Mouse (Mus musculus): ENCODE results near the gene Yaf2. TPM values are rescaled to one million over a fixed set of nuclear protein-coding genes. Genes with fewer than 3 reads are reported as not detected.

Gene Yaf2
- total and polyA plus RNA-seq, 3 experiments = 37.7 to 50.7 TPM; not detected in 1

DNA sequence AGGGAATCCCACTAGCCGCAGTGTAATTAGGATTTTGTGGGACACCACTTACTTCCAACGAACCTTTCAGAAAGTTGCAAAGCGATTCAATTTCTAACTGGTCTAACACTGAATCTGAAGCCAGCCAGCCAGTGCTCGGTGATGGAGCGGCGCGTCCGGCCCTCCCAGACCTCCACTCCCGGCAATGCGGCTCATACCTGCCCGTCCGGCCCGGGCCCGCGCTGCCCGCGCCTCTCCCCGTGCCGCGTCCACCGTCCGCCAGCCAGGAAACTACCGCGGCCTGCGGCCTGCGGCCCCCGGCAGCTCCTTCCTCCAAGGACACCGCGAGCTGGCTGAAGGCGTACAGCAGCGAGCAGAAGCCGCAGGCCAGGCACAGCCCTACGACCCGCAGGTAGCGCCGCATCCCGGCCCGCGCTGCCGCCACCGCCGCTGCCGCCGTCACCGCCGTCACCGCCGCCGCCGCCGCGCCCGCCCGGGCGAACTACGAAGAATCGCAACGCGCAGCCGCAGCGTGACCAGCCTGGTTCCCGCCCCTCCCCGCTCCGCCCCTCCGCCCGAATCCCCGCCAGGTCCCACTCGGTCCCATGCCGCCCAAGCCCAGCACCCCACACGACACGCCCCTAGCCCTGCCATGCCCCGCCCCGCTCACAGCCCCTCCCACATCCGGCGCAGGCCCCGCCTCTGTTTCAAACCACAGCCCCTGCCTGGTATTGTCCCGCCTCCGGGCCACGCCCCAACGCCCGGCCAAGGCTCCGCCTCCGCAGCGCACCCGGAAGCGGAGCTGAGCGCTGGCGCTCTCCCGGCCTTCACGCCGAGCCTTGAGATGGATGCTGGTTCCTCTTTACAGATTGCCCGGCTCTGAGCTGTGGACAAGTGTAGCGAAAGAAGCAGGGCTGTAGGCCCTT lies 61.8 kb downstream of the Yaf2 start, which contains the start of gene Gxylt1 (continued):
- TF ChIP-seq MYB (IDR thresholded peaks at IDR 0.05; ENCODE audit: low read depth, low read length) (no peak), GABPA (IDR thresholded peaks at IDR 0.05; ENCODE audit: low read depth, low read length) (no peak), MAFK (IDR thresholded peaks at IDR 0.05; ENCODE audit: borderline replicate concordance, low read depth, low read length) (no peak), POLR2AphosphoS5 (IDR thresholded peaks at IDR 0.05; ENCODE audit: borderline replicate concordance, low read depth, low read length) (no peak)

DNA sequence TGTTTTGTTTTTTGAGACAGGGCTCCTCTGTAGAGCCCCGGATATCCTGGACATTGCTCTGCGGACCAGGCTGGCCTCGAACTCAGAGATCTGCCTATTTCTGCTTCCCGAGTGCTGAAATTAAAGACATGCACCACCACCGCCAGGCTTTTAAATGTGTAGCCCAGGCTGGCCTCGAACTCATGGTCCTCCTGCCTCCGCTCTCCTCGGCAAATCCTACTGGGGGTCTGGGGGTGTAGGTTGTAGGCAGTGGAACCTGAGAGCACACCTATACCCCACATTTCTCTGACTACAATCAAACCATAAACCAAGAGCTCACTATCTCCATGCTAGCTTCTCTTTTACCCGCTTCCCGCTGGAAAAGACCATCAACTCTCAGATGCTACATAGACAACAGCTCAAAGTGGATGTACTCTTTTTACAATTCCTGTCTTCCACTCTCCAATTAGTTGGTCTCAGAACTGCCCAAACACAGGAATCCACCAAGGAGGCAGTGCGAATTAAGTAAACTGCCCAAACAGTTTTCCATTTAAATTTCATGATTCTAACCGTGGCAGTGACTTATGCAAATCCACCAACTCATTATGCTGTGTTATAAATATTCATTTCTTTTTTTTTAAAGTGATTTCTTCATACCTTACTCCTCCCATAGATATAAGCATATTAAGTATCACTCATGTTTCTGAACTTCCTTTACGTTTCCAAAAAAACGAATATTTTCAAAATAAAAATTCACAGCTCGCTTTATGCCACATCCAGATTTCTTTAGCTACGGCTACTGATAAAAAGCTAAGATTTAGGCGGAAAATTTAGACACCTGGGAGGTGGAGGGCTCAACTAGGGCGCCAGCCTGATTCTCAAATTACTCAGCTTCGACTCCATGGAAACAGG lies 62.7 kb downstream of the Yaf2 start:
- Histone ChIP-seq H3K9ac (ENCODE audit: control insufficient read depth, low read depth, low read length, poor library complexity, severe bottlenecking) (peak overlapping the region; percentile 75), H3K36me3 (ENCODE audit: control insufficient read depth in 1 of 2, insufficient read depth in 2 of 2, low read length in 2 of 2) (peaks cover 0 to 25% of the 10 kb centered on the region in 2 experiments; a peak in 3 of 4 replicates), H3K27ac (ENCODE audit: control insufficient read depth, low read depth, low read length) (no peak overlapping the region), H3K79me2 (ENCODE audit: control insufficient read depth, insufficient read depth, low read length, poor library complexity) (peaks cover 33% of the 10 kb centered on the region), H3K4me1 (ENCODE audit: control insufficient read depth in 1 of 2, insufficient read depth in 2 of 2, low read length in 2 of 2) (peaks cover 3 to 35% of the 10 kb centered on the region in 2 experiments; a peak in 3 of 4 replicates), H3K4me3 (ENCODE audit: control insufficient read depth in 1 of 2, insufficient read depth in 1 of 2, low read depth in 2 of 2, low read length in 2 of 2) (peak overlapping the region; percentile 71 to 84), H3K9me3 (replicated peaks; ENCODE audit: insufficient read depth, low read length) (no peaks in the 10 kb centered on the region), H3K27me3 (ENCODE audit: control insufficient read depth in 1 of 2, insufficient read depth in 2 of 2, low read length in 2 of 2) (no peaks in the 10 kb centered on the region)
- TF ChIP-seq NELFE (IDR thresholded peaks at IDR 0.05; ENCODE audit: low read depth, low read length) (no peak), POLR2AphosphoS5 (IDR thresholded peaks at IDR 0.05; ENCODE audit: borderline replicate concordance, low read depth, low read length) (no peak), ZNF384 (IDR thresholded peaks at IDR 0.05; ENCODE audit: low read depth, low read length) (peak; percentile 36; the same call in 1 of the 2 replicates)
- DNase-seq (ENCODE audit: low read depth, low spot score) = peak; percentile 55

DNA sequence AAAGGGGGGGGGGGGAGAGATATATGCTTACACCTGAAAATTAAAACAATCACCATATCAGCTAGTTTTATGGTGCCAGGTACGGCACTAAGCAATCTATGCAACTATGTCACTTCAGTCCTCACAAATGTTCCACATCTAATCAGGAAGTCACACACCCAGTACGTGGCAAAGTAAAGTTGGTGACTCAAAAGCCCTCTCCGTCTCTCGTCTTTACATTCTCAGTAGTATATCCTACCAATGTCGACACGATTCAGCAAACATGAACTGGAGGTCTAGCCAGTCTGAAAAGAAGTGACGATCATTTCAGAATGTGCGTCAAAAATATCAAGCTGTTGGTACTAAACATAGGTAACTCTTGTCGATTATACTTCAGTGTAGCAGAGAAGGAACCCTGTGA lies 63.8 kb downstream of the Yaf2 start:
- peaks cover 35% of the 10 kb centered on the region for H3K79me2 ChIP-seq (ENCODE audit: control insufficient read depth, insufficient read depth, low read length, poor library complexity)
- H3K9ac ChIP-seq (ENCODE audit: control insufficient read depth, low read depth, low read length, poor library complexity, severe bottlenecking) = peak overlapping the region; percentile 61
- H3K27me3 ChIP-seq (ENCODE audit: control insufficient read depth in 1 of 2, insufficient read depth in 2 of 2, low read length in 2 of 2) = no peaks in the 10 kb centered on the region
- peaks cover 0 to 28% of the 10 kb centered on the region in 2 experiments; a peak in 3 of 4 replicates for H3K36me3 ChIP-seq (ENCODE audit: control insufficient read depth in 1 of 2, insufficient read depth in 2 of 2, low read length in 2 of 2)
- H3K4me1 ChIP-seq (ENCODE audit: control insufficient read depth in 1 of 2, insufficient read depth in 2 of 2, low read length in 2 of 2) = peaks cover 6 to 35% of the 10 kb centered on the region in 2 experiments
- H3K27ac ChIP-seq (ENCODE audit: control insufficient read depth, low read depth, low read length) = peak overlapping the region; percentile 55
- no peaks in the 10 kb centered on the region for H3K9me3 ChIP-seq (replicated peaks; ENCODE audit: insufficient read depth, low read length)
- H3K4me3 ChIP-seq (ENCODE audit: control insufficient read depth in 1 of 2, insufficient read depth in 1 of 2, low read depth in 2 of 2, low read length in 2 of 2) = peak overlapping the region; percentile 38 to 59
- peak; percentile 76 for DNase-seq (ENCODE audit: low read depth, low spot score)
- TF ChIP-seq EP300 (IDR thresholded peaks at IDR 0.05; ENCODE audit: low read depth in 1 of 2, low read length in 2 of 2) (peak in 1 of 2 experiments; percentile 49; a peak in 1 of 4 replicates), CTCF (IDR thresholded peaks at IDR 0.05 in 2 of 3, conservative IDR thresholded peaks at IDR 0.05 in 1 of 3; ENCODE audit: control insufficient read depth in 1 of 3, insufficient read depth in 1 of 3, low read depth in 2 of 3, low read length in 3 of 3, poor library complexity in 1 of 3, severe bottlenecking in 1 of 3) (no peak), GABPA (IDR thresholded peaks at IDR 0.05; ENCODE audit: low read depth, low read length) (no peak), GATA1 (IDR thresholded peaks at IDR 0.05; ENCODE audit: low read depth, low read length) (peak; percentile 19; the same call in 1 of the 2 replicates), SMC3 (IDR thresholded peaks at IDR 0.05; ENCODE audit: low read depth, low read length) (no peak), JUND (IDR thresholded peaks at IDR 0.05; ENCODE audit: low read depth, low read length) (no peak), ELF1 (IDR thresholded peaks at IDR 0.05; ENCODE audit: low read depth, low read length) (no peak), SIN3A (IDR thresholded peaks at IDR 0.05; ENCODE audit: low read length) (peak; percentile 42; the same call in 1 of the 2 replicates), ZNF384 (IDR thresholded peaks at IDR 0.05; ENCODE audit: low read depth, low read length) (no peak), USF2 (IDR thresholded peaks at IDR 0.05; ENCODE audit: borderline replicate concordance in 1 of 2, insufficient read depth in 1 of 2, low read depth in 1 of 2, low read length in 2 of 2) (no peak), NRF1 (IDR thresholded peaks at IDR 0.05; ENCODE audit: insufficient read depth, low read depth, low read length, poor library complexity, severe bottlenecking) (no peak), KAT2A (conservative IDR thresholded peaks at IDR 0.05; ENCODE audit: low read depth, low read length) (no peak), MAFK (IDR thresholded peaks at IDR 0.05; ENCODE audit: borderline replicate concordance, low read depth, low read length) (no peak), RCOR1 (IDR thresholded peaks at IDR 0.05; ENCODE audit: low read depth, low read length) (no peak), TBP (IDR thresholded peaks at IDR 0.05; ENCODE audit: low read depth, low read length) (0 out of 2 replicates have a peak, but pooled peaks have one; percentile 48), ETS1 (IDR thresholded peaks at IDR 0.05; ENCODE audit: low read depth, low read length) (no peak), TAL1 (IDR thresholded peaks at IDR 0.05; ENCODE audit: low read length) (0 out of 2 replicates have a peak, but pooled peaks have one; percentile 8), ZMIZ1 (IDR thresholded peaks at IDR 0.05; ENCODE audit: low read depth, low read length) (no peak), POLR2AphosphoS2 (IDR thresholded peaks at IDR 0.05; ENCODE audit: low read length) (no peak), BHLHE40 (IDR thresholded peaks at IDR 0.05; ENCODE audit: borderline replicate concordance, low read depth, low read length) (no peak)

Measured in MEL (cell line).